Mouse (Mus musculus): ENCODE results near the gene Fkbp5. TPM values are rescaled to one million over a fixed set of nuclear protein-coding genes. Genes with fewer than 3 reads are reported as not detected.

The Fkbp5 gene
- total and polyA plus RNA-seq, 2 experiments = 17.7 to 30.3 TPM

DNA sequence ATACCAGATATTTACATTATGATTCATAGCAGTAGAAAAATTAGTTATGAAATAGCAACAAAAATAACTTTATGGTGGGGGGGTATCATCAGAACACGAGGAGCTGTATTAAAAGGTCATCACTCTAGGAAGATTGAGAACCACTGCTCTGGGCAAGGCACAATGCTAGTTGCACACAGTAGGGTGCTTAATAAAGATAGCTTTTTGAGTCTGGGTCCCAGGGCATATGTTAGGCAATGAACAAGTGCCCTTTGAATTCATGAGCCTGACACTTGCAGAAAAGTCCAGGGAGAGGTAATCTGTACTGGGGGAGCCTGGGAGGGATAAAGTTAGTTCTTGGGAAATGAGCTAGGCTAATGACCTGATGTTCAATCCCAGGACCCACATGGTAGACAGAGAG, 4.0 kb downstream of the Fkbp5 start:
- Histone ChIP-seq H3K9ac (ENCODE audit: low read depth, low read length) (no peak overlapping the region), H3K79me2 (ENCODE audit: control insufficient read depth, insufficient read depth, low read length) (no peaks in the 10 kb centered on the region), H3K27ac (replicated peaks; ENCODE audit: insufficient read depth, low read depth, low read length) (peak overlapping the region; percentile 69), H3K4me1 (ENCODE audit: control insufficient read depth, insufficient read depth, low read length) (peaks cover 17% of the 10 kb centered on the region), H3K27me3 (ENCODE audit: control insufficient read depth, insufficient read depth, low read length) (no peaks in the 10 kb centered on the region), H3K4me3 (ENCODE audit: insufficient read depth, low read depth, low read length) (no peak overlapping the region), H3K36me3 (ENCODE audit: control insufficient read depth, insufficient read depth, low read length) (no peaks in the 10 kb centered on the region)
- DNase-seq (ENCODE audit: extremely low read depth, low read depth, low spot score) = no peak
- WGBS = 62% methylated on average over 1 of the region's 1 CpGs
- no peak for TF ChIP-seq POLR2A (IDR thresholded peaks at IDR 0.05; ENCODE audit: extremely low read depth, insufficient read depth, low read length)

DNA sequence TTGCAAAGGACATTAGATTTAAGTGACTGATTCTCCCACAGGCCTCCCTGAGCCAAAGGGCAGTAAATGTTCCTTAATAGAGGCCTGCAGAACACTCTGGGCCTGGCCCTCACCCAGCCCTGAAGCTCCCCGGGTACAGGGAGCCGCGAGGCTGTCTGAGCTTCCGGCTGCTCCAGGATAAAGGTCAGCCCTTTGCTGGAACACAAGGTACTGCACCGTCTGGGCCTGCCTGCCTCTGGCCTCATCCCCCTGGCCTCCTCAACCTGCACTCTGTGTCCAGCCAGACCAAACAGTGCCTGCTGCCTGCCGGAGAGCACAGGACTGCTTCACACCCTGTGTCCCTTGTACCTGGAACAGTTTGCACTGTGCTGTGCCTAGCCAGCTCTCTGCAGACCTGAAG, 4.6 kb downstream of the Fkbp5 start:
- no peaks in the 10 kb centered on the region for H3K27me3 ChIP-seq (ENCODE audit: control insufficient read depth, insufficient read depth, low read length)
- H3K4me1 ChIP-seq (ENCODE audit: control insufficient read depth, insufficient read depth, low read length) = peaks cover 17% of the 10 kb centered on the region

DNA sequence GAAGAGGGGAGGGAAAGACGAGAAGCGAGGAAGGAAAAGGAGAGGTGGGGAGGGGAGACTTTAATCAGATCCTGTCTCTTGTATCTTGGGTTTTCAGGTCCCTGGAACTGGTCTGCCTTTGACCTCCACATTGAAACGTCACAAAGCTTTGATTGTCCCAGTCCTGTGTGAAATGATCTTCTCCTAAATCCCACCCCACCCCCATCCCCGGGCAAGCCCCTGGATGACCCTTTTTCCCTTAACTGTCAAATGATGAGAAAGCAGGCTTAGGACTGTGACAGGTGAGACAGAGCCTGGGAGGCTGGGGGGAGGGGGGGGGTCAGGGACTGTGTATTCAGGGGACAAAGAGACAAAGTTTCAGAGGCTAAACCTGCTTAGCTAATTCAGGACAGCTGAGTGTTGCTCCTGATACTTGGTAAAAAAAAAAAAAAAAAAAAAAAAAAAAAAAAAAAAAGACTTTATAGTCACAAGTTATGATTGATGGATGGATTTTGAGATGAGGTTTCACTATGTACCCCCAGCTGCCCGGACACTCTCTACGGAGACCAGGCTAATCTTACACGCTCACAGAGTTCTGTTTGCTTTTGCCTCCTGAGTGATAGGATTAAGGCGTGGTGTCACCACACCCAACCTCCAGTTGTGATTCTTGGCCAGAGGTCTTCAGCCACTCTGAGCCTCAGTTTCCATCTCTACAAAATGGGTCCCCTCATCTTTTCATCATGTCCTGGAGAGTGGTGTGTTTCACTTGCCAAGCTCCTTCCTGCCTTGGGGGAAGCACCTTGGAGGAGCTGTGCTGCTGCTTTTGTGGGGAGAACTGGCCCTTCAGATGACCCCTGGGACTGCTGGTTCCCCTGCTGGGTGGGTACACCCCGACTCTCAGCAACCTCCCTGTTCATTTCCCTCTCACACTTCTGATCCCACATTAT, 5.4 kb downstream of the Fkbp5 start:
- DNase-seq (ENCODE audit: extremely low read depth, low read depth, low spot score) = no peak
- TF ChIP-seq CTCF (IDR thresholded peaks at IDR 0.05; ENCODE audit: low read depth, low read length) = no peak
- Histone ChIP-seq H3K27me3 (ENCODE audit: control insufficient read depth, insufficient read depth, low read length) (no peaks in the 10 kb centered on the region), H3K27ac (replicated peaks; ENCODE audit: insufficient read depth, low read depth, low read length) (peak overlapping the region; percentile 83), H3K79me2 (ENCODE audit: control insufficient read depth, insufficient read depth, low read length) (no peaks in the 10 kb centered on the region), H3K4me1 (ENCODE audit: control insufficient read depth, insufficient read depth, low read length) (peaks cover 15% of the 10 kb centered on the region), H3K4me3 (ENCODE audit: insufficient read depth, low read depth, low read length) (no peak overlapping the region), H3K9ac (ENCODE audit: low read depth, low read length) (peak overlapping the region; percentile 18; the same call in 1 of the 2 replicates), H3K36me3 (ENCODE audit: control insufficient read depth, insufficient read depth, low read length) (no peaks in the 10 kb centered on the region)
- WGBS = 78% methylated on average over 9 of the region's 9 CpGs

More for the DNA sequence above, 4.6 kb downstream of the Fkbp5 start:
- no peak overlapping the region for H3K4me3 ChIP-seq (ENCODE audit: insufficient read depth, low read depth, low read length)
- 5% methylated on average over 6 of the region's 6 CpGs for WGBS
- no peaks in the 10 kb centered on the region for H3K79me2 ChIP-seq (ENCODE audit: control insufficient read depth, insufficient read depth, low read length)
- 0 out of 2 replicates have a peak overlapping the region, but pooled peaks have one; percentile 18 for H3K9ac ChIP-seq (ENCODE audit: low read depth, low read length)
- no peaks in the 10 kb centered on the region for H3K36me3 ChIP-seq (ENCODE audit: control insufficient read depth, insufficient read depth, low read length)
- H3K27ac ChIP-seq (replicated peaks; ENCODE audit: insufficient read depth, low read depth, low read length) = peak overlapping the region; percentile 83
- DNase-seq (ENCODE audit: extremely low read depth, low read depth, low spot score) = peak; percentile 98
- TF ChIP-seq POLR2A (IDR thresholded peaks at IDR 0.05; ENCODE audit: extremely low read depth, insufficient read depth, low read length) (0 out of 2 replicates have a peak, but pooled peaks have one; percentile 29), CTCF (IDR thresholded peaks at IDR 0.05; ENCODE audit: low read depth, low read length) (peak; percentile 42)

DNA sequence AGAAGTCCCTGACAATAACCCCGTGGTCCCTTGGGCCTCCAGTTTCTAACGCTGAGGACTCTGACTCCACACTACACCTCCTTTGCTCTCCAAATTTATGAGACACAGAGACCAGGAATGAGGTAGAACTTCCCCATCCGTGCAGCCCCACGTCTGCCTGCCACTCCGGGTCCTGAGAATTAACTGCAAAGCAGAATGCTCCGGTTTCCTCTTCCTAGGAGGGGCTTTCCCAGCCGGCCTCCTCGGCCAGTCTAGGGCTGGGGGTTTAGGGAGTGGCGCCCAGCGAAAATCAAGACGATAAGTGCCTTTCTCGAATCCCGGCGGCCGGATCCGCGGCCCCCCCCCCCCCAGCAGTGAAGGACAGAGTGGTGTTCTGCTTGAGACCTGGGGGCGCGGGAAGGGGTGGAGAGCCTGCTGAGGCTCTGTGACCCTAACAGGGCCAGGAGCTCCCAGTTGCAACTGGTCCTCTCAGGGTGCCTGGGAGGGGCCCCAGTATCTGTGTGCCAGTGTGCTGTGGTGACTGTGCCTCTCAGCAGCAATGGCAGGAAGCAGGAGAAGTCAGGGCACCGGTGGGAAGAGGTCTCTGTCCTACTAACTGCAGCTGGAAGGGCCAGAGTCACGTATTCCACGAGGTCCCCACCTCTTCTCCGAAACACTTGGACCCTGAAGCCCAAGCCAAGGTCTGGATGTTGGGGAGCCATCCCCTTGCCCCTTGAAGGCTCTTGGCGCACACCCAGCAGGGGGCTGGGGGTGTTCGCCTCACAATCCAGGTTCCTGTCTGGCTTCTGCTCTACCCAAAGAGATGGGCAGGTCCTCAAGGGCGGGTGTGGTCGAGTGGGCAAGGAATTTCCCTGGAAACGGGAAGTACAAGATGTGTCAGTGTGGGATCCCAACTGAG, 6.6 kb downstream of the Fkbp5 start:
- H3K79me2 ChIP-seq (ENCODE audit: control insufficient read depth, insufficient read depth, low read length) = no peaks in the 10 kb centered on the region
- H3K27ac ChIP-seq (replicated peaks; ENCODE audit: insufficient read depth, low read depth, low read length) = no peak overlapping the region
- 56% methylated on average over 28 of the region's 28 CpGs for WGBS
- H3K4me3 ChIP-seq (ENCODE audit: insufficient read depth, low read depth, low read length) = no peak overlapping the region
- H3K4me1 ChIP-seq (ENCODE audit: control insufficient read depth, insufficient read depth, low read length) = peaks cover 13% of the 10 kb centered on the region
- peak overlapping the region; percentile 3; the same call in 1 of the 2 replicates for H3K9ac ChIP-seq (ENCODE audit: low read depth, low read length)
- TF ChIP-seq CTCF (IDR thresholded peaks at IDR 0.05; ENCODE audit: low read depth, low read length) (no peak), POLR2A (IDR thresholded peaks at IDR 0.05; ENCODE audit: extremely low read depth, insufficient read depth, low read length) (no peak)
- H3K36me3 ChIP-seq (ENCODE audit: control insufficient read depth, insufficient read depth, low read length) = no peaks in the 10 kb centered on the region
- DNase-seq (ENCODE audit: extremely low read depth, low read depth, low spot score) = no peak
- H3K27me3 ChIP-seq (ENCODE audit: control insufficient read depth, insufficient read depth, low read length) = no peaks in the 10 kb centered on the region

DNA sequence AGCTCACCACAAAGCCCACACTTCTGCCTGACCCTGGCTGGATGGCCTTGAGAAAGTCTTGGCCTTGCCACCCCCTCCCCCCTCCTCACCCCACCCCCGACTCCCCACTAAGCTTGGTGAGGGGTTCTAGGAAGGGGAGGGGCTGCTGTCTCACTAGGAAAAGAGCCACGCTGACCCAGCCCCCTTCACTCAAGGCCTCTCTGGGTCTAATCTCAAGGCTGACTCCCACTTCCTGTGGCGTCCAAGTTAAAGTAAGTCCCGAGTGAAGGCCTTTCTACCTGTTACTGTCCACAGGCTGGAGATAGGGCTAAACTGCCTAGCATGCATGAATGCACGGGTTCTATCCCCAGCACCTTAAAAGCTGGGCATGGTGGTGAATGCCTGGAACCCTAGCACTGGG, 9.8 kb downstream of the Fkbp5 start:
- no peak overlapping the region for H3K4me3 ChIP-seq (ENCODE audit: insufficient read depth, low read depth, low read length)
- H3K9ac ChIP-seq (ENCODE audit: low read depth, low read length) = no peak overlapping the region
- TF ChIP-seq CTCF (IDR thresholded peaks at IDR 0.05; ENCODE audit: low read depth, low read length) (no peak), POLR2A (IDR thresholded peaks at IDR 0.05; ENCODE audit: extremely low read depth, insufficient read depth, low read length) (no peak)
- no peak overlapping the region for H3K27ac ChIP-seq (replicated peaks; ENCODE audit: insufficient read depth, low read depth, low read length)
- H3K36me3 ChIP-seq (ENCODE audit: control insufficient read depth, insufficient read depth, low read length) = no peaks in the 10 kb centered on the region
- DNase-seq (ENCODE audit: extremely low read depth, low read depth, low spot score) = no peak
- WGBS = 71% methylated on average over 5 of the region's 5 CpGs
- peaks cover 8% of the 10 kb centered on the region for H3K4me1 ChIP-seq (ENCODE audit: control insufficient read depth, insufficient read depth, low read length)
- no peaks in the 10 kb centered on the region for H3K27me3 ChIP-seq (ENCODE audit: control insufficient read depth, insufficient read depth, low read length)
- H3K79me2 ChIP-seq (ENCODE audit: control insufficient read depth, insufficient read depth, low read length) = no peaks in the 10 kb centered on the region

Measured in liver, adult 2 months (tissue).